Mouse (Mus musculus) heart, embryonic 12.5 days (tissue): ENCODE data around the gene Zdhhc5. TPM values are rescaled to one million over a fixed set of nuclear protein-coding genes. Genes with fewer than 3 reads are reported as not detected.

Source experiments
- ATAC-seq: fragments of 200-750 bp; cut with Nextera tagmentation; 2 replicates; pipeline ENCODE4 v1.8.0; 2017; ENCODE audit warnings: moderate TSS enrichment, moderate library complexity; ENCODE audit not compliant: insufficient number of reproducible peaks, low FRiP score
- H3K27ac ChIP-seq: fragments of 300-500 bp; sonication (generic); 2 replicates; pipeline ENCODE4 v1.5.1; 2016; ENCODE audit warnings: mild to moderate bottlenecking, moderate library complexity; ENCODE audit not compliant: poor library complexity, severe bottlenecking
- H3K27me3 ChIP-seq: fragments of 300-500 bp; sonication (generic); replicated peaks from 2 replicates; pipeline ENCODE4 v1.6.1; 2016; ENCODE audit warnings: mild to moderate bottlenecking, moderate library complexity
- H3K36me3 ChIP-seq: fragments of 300-500 bp; sonication (generic); 2 replicates; pipeline ENCODE4 v1.6.1; 2016; ENCODE audit warnings: mild to moderate bottlenecking, moderate library complexity
- H3K4me1 ChIP-seq: fragments of 300-500 bp; sonication (generic); replicated peaks from 2 replicates; pipeline ENCODE4 v1.6.1; 2016; ENCODE audit warnings: mild to moderate bottlenecking
- H3K4me2 ChIP-seq: fragments of 300-500 bp; sonication (generic); 2 replicates; pipeline ENCODE4 v1.6.1; 2016; ENCODE audit warnings: mild to moderate bottlenecking, moderate library complexity
- H3K4me3 ChIP-seq: fragments of 300-500 bp; sonication (generic); 2 replicates; pipeline ENCODE4 v1.5.1; 2016; ENCODE audit warnings: mild to moderate bottlenecking
- H3K9ac ChIP-seq: fragments of 300-500 bp; sonication (generic); 2 replicates; pipeline ENCODE4 v1.6.1; 2016; ENCODE audit warnings: mild to moderate bottlenecking, moderate library complexity
- H3K9me3 ChIP-seq: fragments of 300-500 bp; sonication (generic); replicated peaks from 2 replicates; pipeline ENCODE4 v1.6.1; 2016; ENCODE audit warnings: mild to moderate bottlenecking, moderate library complexity
- WGBS: fragments of 180-500 bp; shearing (Covaris S2); methylation state at CpG from one replicate; pipeline ENCODE4 v1.1.7; 2016; 5-methylcytosine and 5-hydroxymethylcytosine counted together
- polyA plus RNA-seq: library from polyadenylated mRNA; unstranded; fragments of >200 nt; fragmentation: Nextera tagmentation; extraction: Ambion mirVana; gene quantifications from 2 replicates; pipeline ENCODE4 v1.2.1, GENCODE M21; 2016

The Zdhhc5 gene
- polyA plus RNA-seq, 1 experiment from 2014 or later: 35.4 TPM

DNA sequence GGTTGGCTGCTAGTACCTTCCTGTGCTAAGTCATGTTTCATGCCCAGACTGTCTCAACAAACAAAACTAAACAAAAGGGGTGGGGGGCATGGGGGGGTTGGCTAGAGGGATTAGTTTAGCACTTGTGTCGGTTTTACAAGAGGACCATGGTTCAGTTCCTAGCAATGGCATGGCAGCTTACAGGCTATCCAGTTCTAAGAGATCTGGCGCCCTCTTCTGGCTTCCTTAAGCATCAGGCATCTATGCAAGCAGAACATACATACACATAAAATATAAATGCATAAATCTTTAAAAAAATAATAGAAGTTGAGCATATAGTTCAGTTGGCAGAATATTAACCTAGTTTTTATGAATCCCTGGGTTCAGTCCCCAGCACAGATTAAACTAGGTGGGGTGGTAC is 52.1 kb downstream of the Zdhhc5 start:
- H3K4me2 ChIP-seq: no peak overlapping the region
- no peak overlapping the region for H3K4me3 ChIP-seq
- H3K27ac ChIP-seq: no peak overlapping the region
- H3K4me1 ChIP-seq: 0 out of 2 replicates have a peak, but pooled peaks cover 4% of the 10 kb centered on the region
- no peaks in the 10 kb centered on the region for H3K27me3 ChIP-seq
- no peak overlapping the region for H3K9ac ChIP-seq
- ATAC-seq: no peak
- peaks cover 3% of the 10 kb centered on the region; the same call in 1 of the 2 replicates for H3K9me3 ChIP-seq
- WGBS: 33% methylated on average over 2 of the region's 2 CpGs
- 0 out of 2 replicates have a peak, but pooled peaks cover 6% of the 10 kb centered on the region for H3K36me3 ChIP-seq

DNA sequence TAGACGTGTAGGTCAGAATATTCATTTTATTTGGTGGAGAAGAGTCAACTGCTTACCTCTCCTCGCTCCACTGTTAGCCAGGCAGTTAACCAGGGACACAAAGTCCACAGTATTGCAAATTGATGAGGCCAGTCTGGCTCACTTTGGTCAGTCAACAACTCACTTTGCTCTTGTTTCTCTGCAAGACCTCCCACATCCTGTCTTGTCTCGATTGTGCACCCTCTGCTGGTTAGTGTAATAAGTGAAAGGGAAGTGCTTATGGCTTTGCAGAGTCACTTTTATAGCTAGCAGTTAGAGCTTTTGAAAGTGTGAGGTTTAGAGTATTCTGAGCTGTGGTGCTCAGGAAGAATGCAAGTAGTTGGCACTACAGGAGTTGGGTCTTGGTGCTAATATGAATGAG is 54.7 kb downstream of the Zdhhc5 start:
- no peak overlapping the region for H3K4me2 ChIP-seq
- H3K9ac ChIP-seq: no peak overlapping the region
- H3K9me3 ChIP-seq: peaks cover 3% of the 10 kb centered on the region; the same call in 1 of the 2 replicates
- WGBS: 59% methylated on average over 3 of the region's 3 CpGs
- H3K27me3 ChIP-seq: no peaks in the 10 kb centered on the region
- H3K4me1 ChIP-seq: no peaks in the 10 kb centered on the region
- H3K4me3 ChIP-seq: no peak overlapping the region
- no peak overlapping the region for H3K27ac ChIP-seq
- no peak for ATAC-seq
- H3K36me3 ChIP-seq: no peaks in the 10 kb centered on the region

DNA sequence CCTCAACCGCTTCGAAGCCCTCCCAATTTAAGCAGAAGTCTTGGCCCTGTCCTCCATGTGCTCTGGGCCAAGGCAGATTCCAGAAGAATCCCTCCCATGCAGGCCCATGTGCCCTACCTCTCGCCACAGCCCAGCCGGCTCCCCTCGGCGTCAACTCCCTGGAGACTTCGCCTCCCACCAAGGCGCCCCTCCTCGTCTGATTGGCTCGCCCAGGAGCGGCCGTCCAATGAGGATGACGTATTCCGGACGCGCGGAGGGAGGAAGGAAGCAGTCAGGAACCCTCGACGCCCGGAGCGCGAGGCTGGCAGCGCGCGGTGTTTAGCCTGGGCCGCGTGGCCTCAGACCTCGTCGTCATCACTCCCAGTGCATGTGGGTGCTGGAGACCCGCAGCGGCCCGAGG is 56.2 kb downstream of the Zdhhc5 start, which contains the start of gene Btbd18:
Btbd18 (plus strand) TSS at position 274 of the 400 bp plus-strand sequence.
- no peak for ATAC-seq
- WGBS: 91% methylated on average over 32 of the region's 32 CpGs
- H3K4me1 ChIP-seq: no peaks in the 10 kb centered on the region
- no peak within 1 kb of the TSS for H3K4me3 ChIP-seq
- no peak within 1 kb of the TSS for H3K4me2 ChIP-seq
- no peak within 1 kb of the TSS for H3K27ac ChIP-seq
- peaks cover 3% of the 10 kb centered on the region; the same call in 1 of the 2 replicates for H3K9me3 ChIP-seq
- H3K9ac ChIP-seq: no peak within 1 kb of the TSS
- H3K27me3 ChIP-seq: no peaks in the 10 kb centered on the region
- H3K36me3 ChIP-seq: no peaks in the 10 kb centered on the region

DNA sequence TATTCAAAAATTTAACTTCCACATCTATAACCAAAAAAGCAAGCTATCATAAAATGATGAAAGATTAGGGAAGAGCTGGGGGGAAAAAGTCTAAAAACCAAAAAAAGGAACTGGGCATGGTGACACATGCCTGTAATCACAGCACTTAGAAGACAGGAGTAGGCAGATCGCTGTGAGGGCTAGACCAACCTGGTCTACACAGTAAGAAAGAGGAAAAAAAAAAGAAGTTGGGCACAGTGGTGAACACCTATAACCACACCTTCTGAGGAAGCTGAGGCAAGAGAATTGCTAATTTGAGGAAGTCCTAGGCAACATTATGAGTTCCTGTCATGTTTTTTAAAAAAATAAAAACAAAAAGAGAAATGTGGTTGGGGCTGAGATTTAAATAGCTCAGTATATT is 59.1 kb downstream of the Zdhhc5 start:
- ATAC-seq: no peak
- Histone ChIP-seq H3K27me3 (no peaks in the 10 kb centered on the region), H3K4me2 (no peak overlapping the region), H3K9me3 (no peaks in the 10 kb centered on the region), H3K4me3 (no peak overlapping the region), H3K9ac (no peak overlapping the region), H3K4me1 (no peaks in the 10 kb centered on the region), H3K27ac (no peak overlapping the region), H3K36me3 (no peaks in the 10 kb centered on the region)
- 56% methylated on average over 1 of the region's 1 CpGs for WGBS

DNA sequence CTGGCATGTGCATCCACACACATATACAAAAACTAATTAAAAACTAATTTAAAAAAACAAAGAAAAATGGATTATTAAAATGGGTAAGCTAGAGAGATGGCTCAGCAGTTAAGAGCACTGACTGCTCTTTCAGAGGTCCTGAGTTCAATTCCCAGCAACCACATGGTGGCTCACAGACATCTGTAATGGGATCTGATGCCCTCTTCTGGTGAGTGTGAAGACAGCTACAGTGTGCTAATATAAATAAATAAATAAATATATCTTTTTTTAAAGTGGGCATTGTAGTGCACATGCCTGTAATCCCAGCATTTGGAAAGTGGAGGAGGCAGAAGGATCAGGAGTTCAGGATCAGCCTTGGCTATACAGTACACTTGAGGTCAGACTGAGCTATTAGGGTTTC is 61.6 kb downstream of the Zdhhc5 start:
- Histone ChIP-seq H3K36me3 (no peaks in the 10 kb centered on the region), H3K27me3 (no peaks in the 10 kb centered on the region), H3K4me3 (no peak overlapping the region), H3K27ac (no peak overlapping the region), H3K4me1 (no peaks in the 10 kb centered on the region), H3K9me3 (no peaks in the 10 kb centered on the region), H3K4me2 (no peak overlapping the region), H3K9ac (no peak overlapping the region)
- ATAC-seq: no peak

DNA sequence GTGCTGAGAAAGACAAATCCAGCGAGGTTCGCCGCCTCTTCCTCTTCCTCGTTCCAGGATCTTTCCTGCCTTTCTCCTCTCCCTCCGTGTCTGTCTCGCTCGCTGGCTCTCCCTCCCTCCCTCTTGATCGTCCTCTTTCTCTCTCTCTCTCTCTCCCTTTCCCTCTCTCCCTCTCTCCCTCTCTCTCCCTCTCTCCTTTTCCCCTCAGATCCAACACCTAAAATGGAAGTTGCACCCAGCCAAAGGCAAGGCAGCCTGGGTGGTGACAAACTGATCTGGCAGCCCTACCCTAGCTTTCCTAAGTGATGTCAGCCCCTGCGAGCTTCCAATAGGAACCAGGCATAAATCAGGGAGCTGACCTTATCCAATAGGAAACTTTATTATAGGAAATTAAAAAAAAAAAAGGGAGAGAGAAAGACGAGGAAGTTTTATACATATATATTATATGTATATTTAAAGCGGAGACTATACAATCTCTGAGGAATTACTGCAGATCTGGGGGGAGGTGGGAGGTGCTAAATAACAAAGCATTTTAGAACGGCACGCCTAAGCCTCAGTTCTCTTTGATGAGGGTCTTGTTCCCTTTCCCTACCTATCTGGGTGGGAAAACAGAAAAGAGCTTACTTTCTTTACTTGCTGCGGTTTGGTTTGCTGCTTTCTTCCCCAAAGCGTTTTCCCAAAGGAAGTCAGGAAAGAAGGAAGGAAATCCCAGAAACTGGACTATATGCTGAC is 64.3 kb downstream of the Zdhhc5 start, which contains the start of gene Ctnnd1:
Ctnnd1 (minus strand) TSS at position 302 of the 732 bp plus-strand sequence.
- 0% methylated on average over 15 of the region's 15 CpGs for WGBS
- H3K4me3 ChIP-seq: peak within 1 kb of the TSS; percentile 67
- peak; percentile 94 for ATAC-seq

DNA sequence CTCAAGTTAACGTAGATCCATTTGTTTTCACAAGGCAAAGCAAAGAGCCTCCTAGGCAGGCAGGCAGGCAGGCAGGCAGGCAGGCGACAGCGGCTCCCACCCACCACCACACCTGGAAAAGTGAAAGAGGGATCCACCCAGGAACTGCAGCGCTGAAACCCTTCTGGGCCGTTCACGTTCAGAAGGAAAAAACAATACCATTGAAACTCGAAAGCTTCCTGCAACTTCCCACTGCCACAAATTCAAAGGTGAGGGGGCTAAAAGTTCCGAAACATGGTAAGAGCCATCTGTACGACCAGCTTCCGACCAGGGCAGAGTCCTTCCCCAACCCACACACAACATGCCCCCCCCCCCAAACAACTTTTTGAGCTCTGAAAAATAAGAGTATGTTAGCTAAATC is 65.3 kb downstream of the Zdhhc5 start:
- 0% methylated on average over 10 of the region's 10 CpGs for WGBS
- no peak for ATAC-seq
- H3K9me3 ChIP-seq: no peaks in the 10 kb centered on the region

More for the DNA sequence above, 64.3 kb downstream of the Zdhhc5 start, which contains the start of gene Ctnnd1:
- Histone ChIP-seq H3K27ac (peak within 1 kb of the TSS; percentile 97), H3K27me3 (no peaks in the 10 kb centered on the region), H3K9ac (peak within 1 kb of the TSS; percentile 89), H3K4me2 (peak within 1 kb of the TSS; percentile 65), H3K36me3 (0 out of 2 replicates have a peak, but pooled peaks cover 3% of the 10 kb centered on the region), H3K9me3 (no peaks in the 10 kb centered on the region), H3K4me1 (peaks cover 21% of the 10 kb centered on the region)

DNA sequence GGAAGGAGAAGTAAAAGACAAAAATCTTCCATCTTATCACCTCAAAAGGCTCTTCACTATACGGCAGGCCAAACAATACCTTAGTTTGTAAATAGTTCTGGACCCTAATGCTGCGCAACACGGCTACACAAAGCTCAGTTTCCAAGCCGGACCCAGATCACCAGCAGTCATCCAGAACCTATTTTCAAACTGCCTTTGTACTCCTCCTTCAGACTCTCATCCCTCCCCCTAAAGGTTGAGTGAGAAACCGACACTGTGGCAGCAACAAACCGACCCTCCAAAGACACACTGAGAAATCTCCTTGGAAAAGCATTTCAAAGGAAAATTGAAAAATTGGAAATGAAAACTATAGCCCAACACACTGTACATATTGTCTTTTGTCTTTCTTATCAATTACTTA is 66.6 kb downstream of the Zdhhc5 start:
- WGBS: 27% methylated on average over 6 of the region's 6 CpGs
- H3K27me3 ChIP-seq: no peaks in the 10 kb centered on the region
- H3K4me2 ChIP-seq: peak overlapping the region; percentile 74
- H3K4me1 ChIP-seq: peaks cover 28% of the 10 kb centered on the region
- H3K27ac ChIP-seq: peak overlapping the region; percentile 68; the same call in 1 of the 2 replicates
- H3K4me3 ChIP-seq: peak overlapping the region; percentile 60
- H3K9me3 ChIP-seq: no peaks in the 10 kb centered on the region
- H3K36me3 ChIP-seq: 0 out of 2 replicates have a peak, but pooled peaks cover 3% of the 10 kb centered on the region
- ATAC-seq: no peak
- H3K9ac ChIP-seq: peak overlapping the region; percentile 77

More for the DNA sequence above, 65.3 kb downstream of the Zdhhc5 start:
- 0 out of 2 replicates have a peak, but pooled peaks cover 3% of the 10 kb centered on the region for H3K36me3 ChIP-seq
- peak overlapping the region; percentile 97 for H3K27ac ChIP-seq
- no peaks in the 10 kb centered on the region for H3K27me3 ChIP-seq
- H3K4me3 ChIP-seq: peak overlapping the region; percentile 67
- peak overlapping the region; percentile 65 for H3K4me2 ChIP-seq
- H3K9ac ChIP-seq: peak overlapping the region; percentile 89
- peaks cover 21% of the 10 kb centered on the region for H3K4me1 ChIP-seq

DNA sequence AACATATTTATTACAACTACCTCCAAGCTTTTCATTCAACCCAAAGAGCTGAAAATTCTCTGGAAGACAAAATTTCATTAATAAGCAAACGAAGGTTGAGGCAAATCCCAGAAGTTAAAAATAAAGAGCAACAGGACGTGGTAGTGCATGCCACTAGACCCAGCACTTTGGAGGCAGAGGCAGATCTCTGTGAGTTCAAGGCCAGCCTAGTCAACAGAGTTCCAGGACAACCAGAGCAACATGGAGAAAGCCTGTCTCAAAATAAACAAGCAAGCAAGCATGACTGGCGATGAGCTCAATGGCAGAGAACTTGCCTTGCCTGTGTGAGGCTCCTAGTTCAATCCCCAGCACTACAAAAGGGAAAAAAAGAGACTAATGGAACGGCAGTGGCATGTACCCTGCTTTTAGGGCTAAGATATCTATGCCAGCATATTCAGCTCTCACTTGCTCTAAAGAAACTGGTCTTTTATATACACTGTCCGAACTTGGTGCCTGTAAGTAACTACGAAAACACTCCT is 67.9 kb downstream of the Zdhhc5 start:
- ATAC-seq: no peak
- WGBS: 81% methylated on average over 6 of the region's 6 CpGs
- Histone ChIP-seq H3K9me3 (no peaks in the 10 kb centered on the region), H3K27me3 (no peaks in the 10 kb centered on the region), H3K4me2 (peak overlapping the region; percentile 42), H3K4me3 (peak overlapping the region; percentile 5; the same call in 1 of the 2 replicates), H3K36me3 (peaks cover 4% of the 10 kb centered on the region; the same call in 1 of the 2 replicates), H3K27ac (no peak overlapping the region), H3K9ac (no peak overlapping the region), H3K4me1 (peaks cover 36% of the 10 kb centered on the region)

DNA sequence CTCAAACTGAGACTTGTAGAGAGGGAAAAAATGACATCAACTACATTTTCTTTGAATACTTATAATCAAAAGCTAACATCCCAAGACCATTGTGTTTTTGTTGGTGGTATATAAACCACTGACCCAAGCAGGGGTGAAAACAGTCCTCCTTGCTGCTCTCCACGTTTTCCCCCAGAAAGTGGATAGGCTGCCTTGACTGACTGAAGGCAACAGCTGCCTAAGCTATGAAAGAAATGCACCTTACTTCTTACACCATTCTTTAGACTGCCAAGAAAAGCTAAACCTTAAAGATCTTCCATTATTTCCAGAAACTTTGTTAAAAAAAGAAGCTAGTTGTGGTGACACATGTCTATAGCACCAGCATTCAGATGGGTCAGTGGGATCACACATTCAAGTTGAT is 68.8 kb downstream of the Zdhhc5 start:
- WGBS: 57% methylated on average over 1 of the region's 1 CpGs
- no peak overlapping the region for H3K4me3 ChIP-seq
- no peaks in the 10 kb centered on the region for H3K27me3 ChIP-seq
- peak overlapping the region; percentile 29; the same call in 1 of the 2 replicates for H3K4me2 ChIP-seq
- no peaks in the 10 kb centered on the region for H3K9me3 ChIP-seq
- peaks cover 10% of the 10 kb centered on the region for H3K36me3 ChIP-seq
- H3K9ac ChIP-seq: no peak overlapping the region
- peaks cover 45% of the 10 kb centered on the region for H3K4me1 ChIP-seq
- ATAC-seq: no peak
- H3K27ac ChIP-seq: peak overlapping the region; percentile 51; the same call in 1 of the 2 replicates

DNA sequence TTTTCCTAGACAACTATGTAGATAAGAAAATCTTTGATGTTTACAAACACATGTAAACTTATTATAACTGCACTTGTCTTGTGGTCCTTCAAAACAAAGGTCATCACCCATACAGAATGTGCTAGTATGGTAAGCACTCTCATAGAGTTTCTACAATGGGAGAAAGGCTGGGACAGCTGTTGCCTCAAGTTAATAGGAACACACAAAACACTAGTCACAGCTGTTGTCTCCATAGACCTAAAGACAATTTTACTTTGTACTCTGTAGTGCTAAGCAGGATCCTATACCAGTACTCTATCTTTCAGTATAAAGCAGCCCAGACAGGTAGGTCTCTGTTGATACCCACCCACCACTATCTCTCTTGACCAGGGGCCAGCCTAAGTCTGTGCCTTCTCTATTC is 74.1 kb downstream of the Zdhhc5 start:
- H3K27ac ChIP-seq: no peak overlapping the region
- no peak overlapping the region for H3K9ac ChIP-seq
- H3K4me1 ChIP-seq: peaks cover 70% of the 10 kb centered on the region
- H3K36me3 ChIP-seq: peaks cover 12% of the 10 kb centered on the region
- no peak overlapping the region for H3K4me3 ChIP-seq
- ATAC-seq: no peak
- H3K9me3 ChIP-seq: no peaks in the 10 kb centered on the region
- H3K4me2 ChIP-seq: no peak overlapping the region
- H3K27me3 ChIP-seq: no peaks in the 10 kb centered on the region
